ENCODE assay signal across 8 mouse cellular contexts in genomic region chr2:165992270-165993172, GRCm38 (mm10). TPM values are rescaled to one million over a fixed set of nuclear protein-coding genes. Genes with fewer than 3 reads are reported as not detected.
DNase-seq lines count a peak whose midpoint lies in the region; ATAC-seq and TF ChIP-seq lines count a peak whose summit lies in the region.

Ncoa3 (plus strand) TSS chr2:165992636.

- peaks cover 18% of the 10 kb centered on the region for H3K27me3 ChIP-seq in G1E (ENCODE audit: insufficient read depth, low read length)
- no peaks in the 10 kb centered on the region for H3K27me3 ChIP-seq in cerebellum, adult 2 months (ENCODE audit: control insufficient read depth, insufficient read depth, low read length)
- H3K27me3 ChIP-seq in lung, embryonic 16.5 days (ENCODE audit: control insufficient read depth, insufficient read depth, low read depth, low read length) = no peaks in the 10 kb centered on the region

- peak within 1 kb of the TSS; percentile 85 for H3K4me2 ChIP-seq in lung, embryonic 16.5 days (ENCODE audit: low read depth, low read length)

- 1% methylated on average over 89 of the region's 103 CpGs for WGBS in cerebellum, adult 2 months
- 2% methylated on average over 63 of the region's 103 CpGs for WGBS in lung, embryonic 16.5 days

- peak; percentile 93 for DNase-seq in G1E (ENCODE audit: low spot score)
- peak; percentile 89 for DNase-seq in cerebellum, adult 2 months
- DNase-seq in forelimb bud, embryonic 11.5 days (ENCODE audit: low read depth, low spot score) = peak; percentile 93
- peak; percentile 58 for DNase-seq in layer of hippocampus, adult 9-10 months (ENCODE audit: low spot score)
- DNase-seq in ovary, postnatal 10 days (ENCODE audit: low spot score) = peak; percentile 81
- peak; percentile 91 to 96 for DNase-seq in thymus, postnatal 10 days (ENCODE audit: low spot score in 2 of 2)

- H3K27ac ChIP-seq in cerebellum, adult 2 months (ENCODE audit: insufficient read depth, low read length) = peak within 1 kb of the TSS; percentile 72
- H3K27ac ChIP-seq in lung, embryonic 16.5 days (ENCODE audit: low read length) = peak within 1 kb of the TSS; percentile 81

- H3K4me1 ChIP-seq in G1E (ENCODE audit: insufficient read depth, low read depth, low read length) = peaks cover 17% of the 10 kb centered on the region
- H3K4me1 ChIP-seq in cerebellum, adult 2 months (ENCODE audit: control insufficient read depth, insufficient read depth, low read length) = no peaks in the 10 kb centered on the region
- H3K4me1 ChIP-seq in lung, embryonic 16.5 days (replicated peaks; ENCODE audit: control insufficient read depth, insufficient read depth, low read length) = peaks cover 6% of the 10 kb centered on the region

- TF ChIP-seq POLR2A in cerebellum, adult 2 months (IDR thresholded peaks at IDR 0.05; ENCODE audit: borderline replicate concordance, insufficient read depth, low read length) = no peak; the same call in none of the 2 replicates

- peak within 1 kb of the TSS; percentile 91 for H3K4me3 ChIP-seq in G1E (ENCODE audit: low read depth, low read length)
- H3K4me3 ChIP-seq in cerebellum, adult 2 months (replicated peaks; ENCODE audit: insufficient read depth, low read depth, low read length) = peak within 1 kb of the TSS; percentile 73
- H3K4me3 ChIP-seq in lung, embryonic 16.5 days (ENCODE audit: low read length) = peak within 1 kb of the TSS; percentile 89

- peaks cover 3% of the 10 kb centered on the region for H3K36me3 ChIP-seq in G1E (replicated peaks)
- no peaks in the 10 kb centered on the region for H3K36me3 ChIP-seq in lung, embryonic 16.5 days (ENCODE audit: control insufficient read depth, insufficient read depth, low read length)

- H3K9me3 ChIP-seq in G1E (replicated peaks) = no peaks in the 10 kb centered on the region
- no peaks in the 10 kb centered on the region for H3K9me3 ChIP-seq in lung, embryonic 16.5 days (ENCODE audit: control insufficient read depth, low read length)

- peak; percentile 82 for ATAC-seq in G1E (ENCODE audit: extremely low read depth, insufficient number of reproducible peaks, low FRiP score, poor library complexity, severe bottlenecking)
- ATAC-seq in hematopoietic stem cell, adult 5-6 weeks (replicated peaks in 1 of 2; ENCODE audit: insufficient read depth in 1 of 2, low FRiP score in 2 of 2, low TSS enrichment in 1 of 2, low read depth in 1 of 2, poor library complexity in 2 of 2, severe bottlenecking in 2 of 2) = peak; percentile 78 to 96
- ATAC-seq in lung, embryonic 16.5 days (ENCODE audit: low read depth) = peak; percentile 99

- H3K9ac ChIP-seq in lung, embryonic 16.5 days (ENCODE audit: low read length) = peak within 1 kb of the TSS; percentile 96

- no peak for TF ChIP-seq CTCF in G1E (IDR thresholded peaks at IDR 0.05; ENCODE audit: low read depth, low read length)
- TF ChIP-seq CTCF in cerebellum, adult 2 months (IDR thresholded peaks at IDR 0.05; ENCODE audit: borderline replicate concordance, insufficient read depth, low read depth, low read length) = no peak

RNA-seq across cellular contexts. Expression of gene Ncoa3, which starts in this region (rescaled TPM):
- total RNA-seq in G1E (2014; fragmentation: Nextera tagmentation) = 16.6 and 17.9 TPM in 2 replicates
- 13.6 and 14.6 TPM in 2 replicates for total RNA-seq in G1E (2017)
- polyA plus RNA-seq in G1E (2012) = 6.4 and 8.2 TPM in 2 replicates
- polyA plus RNA-seq in cerebellum, adult 2 months (2012; rRNA removed) = 23.6 and 23.7 TPM in 2 replicates
- total RNA-seq in hematopoietic stem cell, adult 5-6 weeks (2017) = 31.0 and 35.7 TPM in 2 replicates
- 11.5 and 12.1 TPM in 2 replicates for polyA plus RNA-seq in lung, embryonic 16.5 days (2015; fragmentation: Nextera tagmentation; extraction: Ambion mirVana)

Comparison
In these comparisons a context has a peak if more than half of its experiments do, and no peak if none do; other contexts are left out.
1. Peak in every context shown above with its lines: DNase-seq, ATAC-seq, H3K4me3 ChIP-seq and H3K27ac ChIP-seq.